Comparison of ENCODE assay signal across 8 mouse cellular contexts in genomic region chr15:12824965-12825364, GRCm38 (mm10). TPM values are rescaled to one million over a fixed set of nuclear protein-coding genes. Genes with fewer than 3 reads are reported as not detected.
DNase-seq lines count a peak whose midpoint lies in the region; ATAC-seq and TF ChIP-seq lines count a peak whose summit lies in the region.

No protein-coding gene starts in this region.

- DNase-seq in layer of hippocampus, adult 2 months (ENCODE audit: low spot score in 2 of 2), result no peak
- no peak for DNase-seq in layer of hippocampus, adult 18-20 months (ENCODE audit: low spot score in 2 of 2)
- peak; percentile 33 for DNase-seq in MEL-GATA-1-ER (ENCODE audit: extremely low read depth, low read depth)
- no peak for DNase-seq in intestine, embryonic 14.5 days (ENCODE audit: low spot score)
- DNase-seq in midbrain, embryonic 10.5 days (ENCODE audit: low spot score), result no peak
- DNase-seq in retina, embryonic 14.5 days (ENCODE audit: low spot score), result no peak
- DNase-seq in gastrocnemius, adult 18-20 months (ENCODE audit: low spot score), result no peak

- H3K36me3 ChIP-seq in embryonic facial prominence, embryonic 12.5 days, result peaks cover 44% of the 10 kb centered on the region
- peaks cover 48% of the 10 kb centered on the region for H3K36me3 ChIP-seq in intestine, embryonic 14.5 days (ENCODE audit: control insufficient read depth, insufficient read depth, low read length)
- peaks cover 67% of the 10 kb centered on the region for H3K36me3 ChIP-seq in midbrain, embryonic 10.5 days

- peak overlapping the region; percentile 74 for H3K9ac ChIP-seq in embryonic facial prominence, embryonic 12.5 days
- peak overlapping the region; percentile 90 for H3K9ac ChIP-seq in intestine, embryonic 14.5 days (ENCODE audit: low read length)

- peaks cover 22% of the 10 kb centered on the region for H3K4me1 ChIP-seq in embryonic facial prominence, embryonic 12.5 days
- H3K4me1 ChIP-seq in intestine, embryonic 14.5 days (replicated peaks; ENCODE audit: control insufficient read depth, insufficient read depth, low read length), result peaks cover 16% of the 10 kb centered on the region
- H3K4me1 ChIP-seq in midbrain, embryonic 10.5 days, result peaks cover 29% of the 10 kb centered on the region

- H3K4me3 ChIP-seq in layer of hippocampus, adult 2 months, result peak overlapping the region; percentile 83
- H3K4me3 ChIP-seq in embryonic facial prominence, embryonic 12.5 days, result peak overlapping the region; percentile 81
- H3K4me3 ChIP-seq in intestine, embryonic 14.5 days (ENCODE audit: low read depth, low read length), result peak overlapping the region; percentile 97
- H3K4me3 ChIP-seq in midbrain, embryonic 10.5 days, result peak overlapping the region; percentile 79

- peak; percentile 30 for ATAC-seq in embryonic facial prominence, embryonic 12.5 days (ENCODE audit: insufficient number of reproducible peaks, insufficient read depth, low FRiP score, low TSS enrichment)
- peak; percentile 38 for ATAC-seq in intestine, embryonic 14.5 days (replicated peaks; ENCODE audit: low FRiP score, low TSS enrichment, low read depth)

- peak overlapping the region; percentile 71 for H3K4me2 ChIP-seq in embryonic facial prominence, embryonic 12.5 days (replicated peaks)
- H3K4me2 ChIP-seq in intestine, embryonic 14.5 days (ENCODE audit: low read length), result peak overlapping the region; percentile 55

- H3K27me3 ChIP-seq in embryonic facial prominence, embryonic 12.5 days, result no peaks in the 10 kb centered on the region
- H3K27me3 ChIP-seq in intestine, embryonic 14.5 days (replicated peaks; ENCODE audit: control insufficient read depth, insufficient read depth, low read length), result no peaks in the 10 kb centered on the region
- no peaks in the 10 kb centered on the region for H3K27me3 ChIP-seq in midbrain, embryonic 10.5 days (ENCODE audit: low read depth, poor library complexity, severe bottlenecking)

- TF ChIP-seq CTCF in layer of hippocampus, adult 2 months (conservative IDR thresholded peaks at IDR 0.05), result peak; percentile 42

- peak overlapping the region; percentile 88 for H3K27ac ChIP-seq in layer of hippocampus, adult 2 months
- peak overlapping the region; percentile 64; the same call in 1 of the 2 replicates for H3K27ac ChIP-seq in embryonic facial prominence, embryonic 12.5 days
- peak overlapping the region; percentile 43; the same call in 1 of the 2 replicates for H3K27ac ChIP-seq in intestine, embryonic 14.5 days (ENCODE audit: low read depth)
- H3K27ac ChIP-seq in midbrain, embryonic 10.5 days (replicated peaks), result peak overlapping the region; percentile 96

- no peaks in the 10 kb centered on the region for H3K9me3 ChIP-seq in embryonic facial prominence, embryonic 12.5 days
- H3K9me3 ChIP-seq in intestine, embryonic 14.5 days (ENCODE audit: control insufficient read depth, low read length), result no peaks in the 10 kb centered on the region
- H3K9me3 ChIP-seq in midbrain, embryonic 10.5 days (replicated peaks), result no peaks in the 10 kb centered on the region

- under 1% methylated on average over 31 of the region's 31 CpGs for WGBS in embryonic facial prominence, embryonic 12.5 days
- under 1% methylated on average over 31 of the region's 31 CpGs for WGBS in intestine, embryonic 14.5 days
- 1% methylated on average over 31 of the region's 31 CpGs for WGBS in midbrain, embryonic 10.5 days

RNA-seq across cellular contexts. Expression of gene Drosha, which starts 0.3 kb away (rescaled TPM):
- total RNA-seq in layer of hippocampus, adult 2 months (2021), result 10 to 100 TPM; 88.5 to 89.2 TPM
- total RNA-seq in layer of hippocampus, adult 18-20 months (2021), result 10 to 100 TPM; 86.1 to 91.5 TPM
- 58.8 and 60.7 TPM in 2 replicates for polyA plus RNA-seq in embryonic facial prominence, embryonic 12.5 days (2016; fragmentation: Nextera tagmentation; extraction: Ambion mirVana)
- 42.2 and 45.6 TPM in 2 replicates for polyA plus RNA-seq in intestine, embryonic 14.5 days (2014; fragmentation: Nextera tagmentation; extraction: Ambion mirVana)
- 77.9 and 81.3 TPM in 2 replicates for polyA plus RNA-seq in midbrain, embryonic 10.5 days (2016; fragmentation: Nextera tagmentation; extraction: Ambion mirVana)
- 10 to 100 TPM; 35.4 to 39.6 TPM for total RNA-seq in gastrocnemius, adult 18-20 months (2021)

RNA-seq across cellular contexts. Expression of gene 6030458C11Rik, which starts 0.5 kb away (rescaled TPM):
- 10 to 100 TPM; 30.3 to 31.1 TPM for total RNA-seq in layer of hippocampus, adult 2 months (2021)
- 10 to 100 TPM; 26.0 to 27.8 TPM for total RNA-seq in layer of hippocampus, adult 18-20 months (2021)
- polyA plus RNA-seq in embryonic facial prominence, embryonic 12.5 days (2016; fragmentation: Nextera tagmentation; extraction: Ambion mirVana), result 49.6 and 52.4 TPM in 2 replicates
- polyA plus RNA-seq in intestine, embryonic 14.5 days (2014; fragmentation: Nextera tagmentation; extraction: Ambion mirVana), result 30.7 and 39.7 TPM in 2 replicates
- polyA plus RNA-seq in midbrain, embryonic 10.5 days (2016; fragmentation: Nextera tagmentation; extraction: Ambion mirVana), result 42.6 and 44.6 TPM in 2 replicates
- total RNA-seq in gastrocnemius, adult 18-20 months (2021), result 10 to 100 TPM; 19.3 to 22.0 TPM

Comparison
In these comparisons a context has a peak if more than half of its experiments do, and no peak if none do; other contexts are left out.
1. H3K27ac ChIP-seq: peak in every context shown above with its lines; median percentile 96 in midbrain, embryonic 10.5 days; 88 in layer of hippocampus, adult 2 months; 64 in embryonic facial prominence, embryonic 12.5 days; 43 in intestine, embryonic 14.5 days.